Mouse (Mus musculus): Measurements from ENCODE around the gene Ggt5.
"Not testable (repeated sequence)": the region's sequence is repeated elsewhere in the genome, so short reads cannot be mapped to it uniquely, and the experiment has no call there.

Gene Ggt5

GRCm38 (mm10) chr10:75589129-75589528 lies at the start of gene Ggt5:
Gene Ggt5, plus strand, starts transcription at chr10:75589340.
- DNase-seq (ENCODE audit: low spot score in 2 of 2): peak in 1 of 2 experiments; percentile 7

- no peak for DNase-seq (ENCODE audit: low spot score in 2 of 2)
Observed at GRCm38 (mm10) chr10:75547901-75548300, 41.2 kb upstream of the Ggt5 start.

- DNase-seq (ENCODE audit: low spot score in 2 of 2): peak; percentile 27 to 39
Observed at GRCm38 (mm10) chr10:75548486-75548885, 40.7 kb upstream of the Ggt5 start.

GRCm38 (mm10) chr10:75549886-75550285 lies 39.3 kb upstream of the Ggt5 start:
- no peak for DNase-seq (ENCODE audit: low spot score in 2 of 2)

- DNase-seq (ENCODE audit: low spot score in 2 of 2): no peak
Observed at GRCm38 (mm10) chr10:75551175-75551574, 38.0 kb upstream of the Ggt5 start.

- DNase-seq (ENCODE audit: low spot score in 2 of 2): no peak
Observed at GRCm38 (mm10) chr10:75552106-75552505, 37.0 kb upstream of the Ggt5 start.

- DNase-seq (ENCODE audit: low spot score in 2 of 2): no peak
Observed at GRCm38 (mm10) chr10:75552701-75553450, 36.3 kb upstream of the Ggt5 start.

- no peak for DNase-seq (ENCODE audit: low spot score in 2 of 2)
Observed at GRCm38 (mm10) chr10:75554090-75554489, 35.0 kb upstream of the Ggt5 start.

GRCm38 (mm10) chr10:75555557-75555956 lies 33.6 kb upstream of the Ggt5 start:
- DNase-seq (ENCODE audit: low spot score in 2 of 2): no peak

GRCm38 (mm10) chr10:75556026-75556425 lies 33.1 kb upstream of the Ggt5 start:
- peak; percentile 50 to 64 for DNase-seq (ENCODE audit: low spot score in 2 of 2)

- peak; percentile 27 to 40 for DNase-seq (ENCODE audit: low spot score in 2 of 2)
Observed at GRCm38 (mm10) chr10:75558515-75558914, 30.6 kb upstream of the Ggt5 start.

GRCm38 (mm10) chr10:75559041-75559675 lies 30.0 kb upstream of the Ggt5 start:
- no peak for DNase-seq (ENCODE audit: low spot score in 2 of 2)

- DNase-seq (ENCODE audit: low spot score in 2 of 2): peak; percentile 26 to 46
Observed at GRCm38 (mm10) chr10:75559676-75560548, 29.2 kb upstream of the Ggt5 start, which contains the start of gene Lrrc75b. Gene Lrrc75b, minus strand, starts transcription at chr10:75560330.

GRCm38 (mm10) chr10:75560549-75560899 lies 28.6 kb upstream of the Ggt5 start:
- no peak for DNase-seq (ENCODE audit: low spot score in 2 of 2)

GRCm38 (mm10) chr10:75561071-75561654 lies 28.0 kb upstream of the Ggt5 start, which contains the start of gene Ggt1:
Gene Ggt1, plus strand, starts transcription at chr10:75561604.
- DNase-seq (ENCODE audit: low spot score in 2 of 2): no peak

GRCm38 (mm10) chr10:75562596-75562995 lies 26.5 kb upstream of the Ggt5 start:
- DNase-seq (ENCODE audit: low spot score in 2 of 2): no peak

GRCm38 (mm10) chr10:75564687-75565265 lies 24.4 kb upstream of the Ggt5 start:
- no peak for DNase-seq (ENCODE audit: low spot score in 2 of 2)

GRCm38 (mm10) chr10:75565436-75565835 lies 23.7 kb upstream of the Ggt5 start:
- no peak for DNase-seq (ENCODE audit: low spot score in 2 of 2)

- no peak for DNase-seq (ENCODE audit: low spot score in 2 of 2)
Observed at GRCm38 (mm10) chr10:75565906-75566305, 23.2 kb upstream of the Ggt5 start.

- DNase-seq (ENCODE audit: low spot score in 2 of 2): no peak
Observed at GRCm38 (mm10) chr10:75566321-75566720, 22.8 kb upstream of the Ggt5 start.

GRCm38 (mm10) chr10:75566765-75567164 lies 22.4 kb upstream of the Ggt5 start:
- not testable (repeated sequence) for DNase-seq (ENCODE audit: low spot score in 2 of 2)

Data from right cerebral cortex, adult 2 months (tissue).